Mouse (Mus musculus) G1E (cell line): ENCODE measurements around the gene Btbd2.

Experiments
- CTCF ChIP-seq: IDR thresholded peaks from 2 replicates; pipeline ENCODE4 v1.5.1; 2012; ENCODE audit warnings: low read depth, low read length, inconsistent platforms, mixed read lengths
- GATA1 ChIP-seq: IDR thresholded peaks from 2 replicates; pipeline ENCODE4 v1.6.1; 2012; ENCODE audit warnings: borderline replicate concordance, low read length, inconsistent platforms, mixed read lengths
- TAL1 ChIP-seq: conservative IDR thresholded peaks from 2 replicates; pipeline ENCODE4 v1.6.1; 2012; ENCODE audit warnings: low read depth, low read length, inconsistent platforms, mixed read lengths

DNA sequence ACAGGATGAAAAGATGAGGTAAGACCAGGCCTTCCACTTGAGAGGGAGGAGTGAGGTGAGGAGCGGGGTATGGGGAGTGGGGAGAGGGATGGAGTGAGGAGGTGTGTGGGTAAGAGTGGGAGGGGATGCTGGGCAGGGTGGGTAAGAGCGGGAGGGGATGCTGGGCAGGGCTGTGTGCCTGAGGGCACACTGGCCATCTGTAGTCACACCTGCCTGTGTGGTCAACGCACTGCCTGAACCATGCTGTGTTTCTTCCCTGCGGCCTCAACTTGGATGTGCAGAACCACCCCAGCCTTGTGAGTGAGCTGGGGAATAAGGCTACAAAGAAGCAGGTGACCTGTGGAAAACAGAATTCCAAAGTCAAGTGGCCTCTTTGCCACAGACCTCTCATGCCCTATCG lies 47.5 kb upstream of the Btbd2 start:
- TF ChIP-seq CTCF (no peak), TAL1 (no peak), GATA1 (no peak)
